Mouse (Mus musculus): Measurements from ENCODE around the gene Dbh. TPM values are rescaled to one million over a fixed set of nuclear protein-coding genes. Genes with fewer than 3 reads are reported as not detected.
A peak's percentile ranks its signal among the peaks of the same experiment; 100 is the strongest.

The Dbh gene
- not detected in 2 replicates for polyA plus RNA-seq (2015; fragmentation: Nextera tagmentation; extraction: Ambion mirVana)

- no peak within 1 kb of the TSS for H3K9ac ChIP-seq
- no peaks in the 10 kb centered on the region for H3K9me3 ChIP-seq (replicated peaks)
- no peaks in the 10 kb centered on the region for H3K27me3 ChIP-seq
- H3K4me3 ChIP-seq, result no peak within 1 kb of the TSS
- WGBS, result 81% methylated on average over 12 of the region's 12 CpGs
- H3K36me3 ChIP-seq (ENCODE audit: poor library complexity, severe bottlenecking), result no peaks in the 10 kb centered on the region
- H3K4me1 ChIP-seq, result peaks cover 6% of the 10 kb centered on the region; the same call in 1 of the 2 replicates
- H3K27ac ChIP-seq, result no peak within 1 kb of the TSS
- H3K4me2 ChIP-seq, result no peak within 1 kb of the TSS
- ATAC-seq, result no peak
These were observed at the start of gene Dbh for GRCm38 (mm10) chr2:27164796-27165590. TSS of gene Dbh (plus strand) at chr2:27165233.

GRCm38 (mm10) chr2:27118452-27118851 lies 46.6 kb upstream of the Dbh start:
- Histone ChIP-seq H3K4me3 (no peak overlapping the region), H3K9me3 (replicated peaks) (no peaks in the 10 kb centered on the region), H3K9ac (no peak overlapping the region), H3K27ac (no peak overlapping the region), H3K36me3 (ENCODE audit: poor library complexity, severe bottlenecking) (no peaks in the 10 kb centered on the region), H3K4me1 (peaks cover 26% of the 10 kb centered on the region), H3K27me3 (no peaks in the 10 kb centered on the region), H3K4me2 (no peak overlapping the region)
- no peak for ATAC-seq
- 62% methylated on average over 4 of the region's 4 CpGs for WGBS

GRCm38 (mm10) chr2:27119766-27120165 lies 45.3 kb upstream of the Dbh start:
- peaks cover 26% of the 10 kb centered on the region for H3K4me1 ChIP-seq
- no peak for ATAC-seq
- H3K27ac ChIP-seq, result no peak overlapping the region
- no peaks in the 10 kb centered on the region for H3K27me3 ChIP-seq
- H3K36me3 ChIP-seq (ENCODE audit: poor library complexity, severe bottlenecking), result no peaks in the 10 kb centered on the region
- no peak overlapping the region for H3K4me2 ChIP-seq
- H3K4me3 ChIP-seq, result no peak overlapping the region
- WGBS, result 79% methylated on average over 2 of the region's 2 CpGs
- no peak overlapping the region for H3K9ac ChIP-seq
- no peaks in the 10 kb centered on the region for H3K9me3 ChIP-seq (replicated peaks)

GRCm38 (mm10) chr2:27120241-27120641 lies 44.8 kb upstream of the Dbh start:
- Histone ChIP-seq H3K9me3 (replicated peaks) (no peaks in the 10 kb centered on the region), H3K36me3 (ENCODE audit: poor library complexity, severe bottlenecking) (no peaks in the 10 kb centered on the region), H3K27me3 (no peaks in the 10 kb centered on the region), H3K4me1 (peaks cover 26% of the 10 kb centered on the region), H3K4me2 (no peak overlapping the region), H3K4me3 (no peak overlapping the region), H3K27ac (0 out of 2 replicates have a peak overlapping the region, but pooled peaks have one; percentile 3), H3K9ac (no peak overlapping the region)
- peak; percentile 57; the same call in 1 of the 2 replicates for ATAC-seq
- WGBS, result 59% methylated on average over 8 of the region's 8 CpGs

- no peak overlapping the region for H3K9ac ChIP-seq
- WGBS, result 40% methylated on average over 9 of the region's 9 CpGs
These were observed 43.2 kb upstream of the Dbh start for GRCm38 (mm10) chr2:27121626-27122355.

GRCm38 (mm10) chr2:27122578-27122977 lies 42.5 kb upstream of the Dbh start:
- no peaks in the 10 kb centered on the region for H3K36me3 ChIP-seq (ENCODE audit: poor library complexity, severe bottlenecking)
- H3K4me2 ChIP-seq, result no peak overlapping the region
- WGBS, result 38% methylated on average over 9 of the region's 9 CpGs
- no peak overlapping the region for H3K9ac ChIP-seq
- H3K27me3 ChIP-seq, result no peaks in the 10 kb centered on the region
- ATAC-seq, result no peak
- H3K27ac ChIP-seq, result no peak overlapping the region
- H3K9me3 ChIP-seq (replicated peaks), result no peaks in the 10 kb centered on the region
- peaks cover 26% of the 10 kb centered on the region for H3K4me1 ChIP-seq
- no peak overlapping the region for H3K4me3 ChIP-seq

More at GRCm38 (mm10) chr2:27121626-27122355, 43.2 kb upstream of the Dbh start:
- Histone ChIP-seq H3K27me3 (no peaks in the 10 kb centered on the region), H3K27ac (no peak overlapping the region), H3K36me3 (ENCODE audit: poor library complexity, severe bottlenecking) (no peaks in the 10 kb centered on the region), H3K9me3 (replicated peaks) (no peaks in the 10 kb centered on the region), H3K4me3 (no peak overlapping the region), H3K4me1 (peaks cover 26% of the 10 kb centered on the region), H3K4me2 (no peak overlapping the region)
- peak; percentile 45 for ATAC-seq

- H3K4me3 ChIP-seq, result no peak overlapping the region
- H3K4me2 ChIP-seq, result no peak overlapping the region
- H3K4me1 ChIP-seq, result peaks cover 26% of the 10 kb centered on the region
- H3K27me3 ChIP-seq, result no peaks in the 10 kb centered on the region
- no peak overlapping the region for H3K27ac ChIP-seq
- H3K9ac ChIP-seq, result no peak overlapping the region
- ATAC-seq, result no peak
- WGBS, result 95% methylated on average over 4 of the region's 4 CpGs
- no peaks in the 10 kb centered on the region for H3K9me3 ChIP-seq (replicated peaks)
- H3K36me3 ChIP-seq (ENCODE audit: poor library complexity, severe bottlenecking), result no peaks in the 10 kb centered on the region
These were observed 41.9 kb upstream of the Dbh start for GRCm38 (mm10) chr2:27123121-27123520.

GRCm38 (mm10) chr2:27125979-27126378 lies 39.1 kb upstream of the Dbh start:
- Histone ChIP-seq H3K36me3 (ENCODE audit: poor library complexity, severe bottlenecking) (no peaks in the 10 kb centered on the region), H3K4me2 (no peak overlapping the region), H3K4me1 (peaks cover 19% of the 10 kb centered on the region), H3K9me3 (replicated peaks) (no peaks in the 10 kb centered on the region), H3K27me3 (no peaks in the 10 kb centered on the region), H3K4me3 (no peak overlapping the region), H3K27ac (no peak overlapping the region), H3K9ac (no peak overlapping the region)
- WGBS, result 30% methylated on average over 10 of the region's 10 CpGs
- ATAC-seq, result no peak

- Histone ChIP-seq H3K9ac (no peak overlapping the region), H3K4me2 (no peak overlapping the region), H3K4me1 (peaks cover 14% of the 10 kb centered on the region), H3K27ac (no peak overlapping the region), H3K9me3 (replicated peaks) (no peaks in the 10 kb centered on the region), H3K36me3 (ENCODE audit: poor library complexity, severe bottlenecking) (no peaks in the 10 kb centered on the region), H3K4me3 (no peak overlapping the region), H3K27me3 (no peaks in the 10 kb centered on the region)
- 54% methylated on average over 4 of the region's 4 CpGs for WGBS
- no peak for ATAC-seq
These were observed 38.5 kb upstream of the Dbh start for GRCm38 (mm10) chr2:27126496-27126895.

- no peak overlapping the region for H3K4me3 ChIP-seq
- no peaks in the 10 kb centered on the region for H3K9me3 ChIP-seq (replicated peaks)
- no peak overlapping the region for H3K4me2 ChIP-seq
- 82% methylated on average over 3 of the region's 3 CpGs for WGBS
- H3K27ac ChIP-seq, result no peak overlapping the region
- ATAC-seq, result no peak
- no peaks in the 10 kb centered on the region for H3K36me3 ChIP-seq (ENCODE audit: poor library complexity, severe bottlenecking)
- no peaks in the 10 kb centered on the region for H3K4me1 ChIP-seq
- no peaks in the 10 kb centered on the region for H3K27me3 ChIP-seq
- H3K9ac ChIP-seq, result no peak overlapping the region
These were observed 36.0 kb upstream of the Dbh start for GRCm38 (mm10) chr2:27128990-27129389.

- H3K9me3 ChIP-seq (replicated peaks), result no peaks in the 10 kb centered on the region
- H3K9ac ChIP-seq, result no peak overlapping the region
- H3K4me2 ChIP-seq, result no peak overlapping the region
- H3K27me3 ChIP-seq, result peaks cover 11% of the 10 kb centered on the region
- ATAC-seq, result no peak
- H3K27ac ChIP-seq, result no peak overlapping the region
- H3K4me1 ChIP-seq, result no peaks in the 10 kb centered on the region
- 80% methylated on average over 5 of the region's 5 CpGs for WGBS
- no peaks in the 10 kb centered on the region for H3K36me3 ChIP-seq (ENCODE audit: poor library complexity, severe bottlenecking)
- no peak overlapping the region for H3K4me3 ChIP-seq
These were observed 29.1 kb upstream of the Dbh start for GRCm38 (mm10) chr2:27135935-27136334.

- Histone ChIP-seq H3K9ac (no peak overlapping the region), H3K4me2 (no peak overlapping the region), H3K36me3 (ENCODE audit: poor library complexity, severe bottlenecking) (no peaks in the 10 kb centered on the region), H3K27ac (no peak overlapping the region), H3K4me1 (no peaks in the 10 kb centered on the region), H3K9me3 (replicated peaks) (no peaks in the 10 kb centered on the region), H3K4me3 (no peak overlapping the region), H3K27me3 (peaks cover 15% of the 10 kb centered on the region)
- 63% methylated on average over 3 of the region's 3 CpGs for WGBS
- no peak for ATAC-seq
These were observed 28.7 kb upstream of the Dbh start for GRCm38 (mm10) chr2:27136336-27136735.

All from forebrain, embryonic 13.5 days (tissue).